Mouse (Mus musculus) C2C12 (cell line): Measurements from ENCODE around the gene Mrap.

Experiments
- CTCF ChIP-seq: IDR thresholded peaks from one replicate; pipeline ENCODE4 v1.5.1; 2011; ENCODE audit not compliant: control insufficient read depth, insufficient read depth, insufficient read length
- MAX ChIP-seq: IDR thresholded peaks from one replicate; pipeline ENCODE4 v1.6.1; 2011; ENCODE audit warnings: mild to moderate bottlenecking, control low read depth
- MYOD1 ChIP-seq: IDR thresholded peaks from one replicate; pipeline ENCODE4 v1.6.1; 2011; ENCODE audit warnings: low read depth; ENCODE audit not compliant: control insufficient read depth, insufficient read length
- MYOG ChIP-seq: IDR thresholded peaks from one replicate; pipeline ENCODE4 v1.6.1; 2011; ENCODE audit not compliant: control insufficient read depth, insufficient read length; ENCODE audit errors: extremely low read depth
- USF1 ChIP-seq: IDR thresholded peaks from one replicate; pipeline ENCODE4 v1.6.1; 2011; ENCODE audit warnings: low read depth, mild to moderate bottlenecking, control low read depth, moderate library complexity

- TF ChIP-seq CTCF = no peak
- TF ChIP-seq MYOD1 = no peak
- no peak for TF ChIP-seq MYOG
- TF ChIP-seq USF1 = no peak
- TF ChIP-seq MAX = no peak
Measured at GRCm38 (mm10) chr16:90798848-90799247, 60.8 kb downstream of the Mrap start.
